Mouse (Mus musculus): ENCODE measurements at regions not wholly inside any gene's neighbourhood (a gene's known extent, or its start where the extent isn't known, plus 50 kb on each side); places are given as distances from the start of the nearest gene placed in this dataset.
A peak's percentile ranks its signal among the peaks of the same experiment; 100 is the strongest.

- Histone ChIP-seq H3K9me3 (replicated peaks; ENCODE audit: control insufficient read depth, low read length) (no peaks in the 10 kb centered on the region), H3K4me2 (ENCODE audit: low read depth, low read length) (no peak overlapping the region), H3K4me1 (ENCODE audit: control insufficient read depth, insufficient read depth) (no peaks in the 10 kb centered on the region), H3K36me3 (replicated peaks; ENCODE audit: control insufficient read depth, insufficient read depth, low read length) (no peaks in the 10 kb centered on the region), H3K27me3 (ENCODE audit: control insufficient read depth, insufficient read depth, low read length) (no peaks in the 10 kb centered on the region), H3K4me3 (ENCODE audit: low read depth, low read length) (no peak overlapping the region), H3K9ac (replicated peaks; ENCODE audit: low read depth, low read length) (no peak overlapping the region), H3K27ac (ENCODE audit: low read depth) (no peak overlapping the region)
- TF ChIP-seq CTCF (IDR thresholded peaks at IDR 0.05; ENCODE audit: low read depth) (no peak), EP300 (IDR thresholded peaks at IDR 0.05; ENCODE audit: low read depth) (no peak)
- no peak for ATAC-seq (ENCODE audit: insufficient read depth, low read depth)
- DNase-seq (ENCODE audit: low spot score): no peak
These were observed 72.6 kb upstream of the Btbd3 start for GRCm38 (mm10) chr2:138183722-138184121.

GRCm38 (mm10) chr2:138184866-138185265, 71.5 kb upstream of the Btbd3 start:
- no peak for ATAC-seq (ENCODE audit: insufficient read depth, low read depth)
- Histone ChIP-seq H3K9ac (replicated peaks; ENCODE audit: low read depth, low read length) (no peak overlapping the region), H3K27ac (ENCODE audit: low read depth) (no peak overlapping the region), H3K36me3 (replicated peaks; ENCODE audit: control insufficient read depth, insufficient read depth, low read length) (no peaks in the 10 kb centered on the region), H3K4me3 (ENCODE audit: low read depth, low read length) (no peak overlapping the region), H3K9me3 (replicated peaks; ENCODE audit: control insufficient read depth, low read length) (no peaks in the 10 kb centered on the region), H3K4me1 (ENCODE audit: control insufficient read depth, insufficient read depth) (no peaks in the 10 kb centered on the region), H3K27me3 (ENCODE audit: control insufficient read depth, insufficient read depth, low read length) (no peaks in the 10 kb centered on the region), H3K4me2 (ENCODE audit: low read depth, low read length) (no peak overlapping the region)
- WGBS: 43% methylated on average over 2 of the region's 2 CpGs
- DNase-seq (ENCODE audit: low spot score): no peak
- TF ChIP-seq CTCF (IDR thresholded peaks at IDR 0.05; ENCODE audit: low read depth) (no peak), EP300 (IDR thresholded peaks at IDR 0.05; ENCODE audit: low read depth) (no peak)

GRCm38 (mm10) chr2:138186700-138187099, 69.7 kb upstream of the Btbd3 start:
- no peak for ATAC-seq (ENCODE audit: insufficient read depth, low read depth)

GRCm38 (mm10) chr2:138193529-138193928, 62.8 kb upstream of the Btbd3 start:
- Histone ChIP-seq H3K4me1 (ENCODE audit: control insufficient read depth, insufficient read depth) (no peaks in the 10 kb centered on the region), H3K9ac (replicated peaks; ENCODE audit: low read depth, low read length) (no peak overlapping the region), H3K27ac (ENCODE audit: low read depth) (no peak overlapping the region), H3K36me3 (replicated peaks; ENCODE audit: control insufficient read depth, insufficient read depth, low read length) (no peaks in the 10 kb centered on the region), H3K9me3 (replicated peaks; ENCODE audit: control insufficient read depth, low read length) (no peaks in the 10 kb centered on the region), H3K4me2 (ENCODE audit: low read depth, low read length) (no peak overlapping the region), H3K27me3 (ENCODE audit: control insufficient read depth, insufficient read depth, low read length) (no peaks in the 10 kb centered on the region), H3K4me3 (ENCODE audit: low read depth, low read length) (no peak overlapping the region)
- 47% methylated on average over 4 of the region's 4 CpGs for WGBS
- no peak for DNase-seq (ENCODE audit: low spot score)
- TF ChIP-seq EP300 (IDR thresholded peaks at IDR 0.05; ENCODE audit: low read depth) (0 out of 2 replicates have a peak, but pooled peaks have one; percentile 23), CTCF (IDR thresholded peaks at IDR 0.05; ENCODE audit: low read depth) (no peak)
- ATAC-seq (ENCODE audit: insufficient read depth, low read depth): no peak

More at GRCm38 (mm10) chr2:138186700-138187099, 69.7 kb upstream of the Btbd3 start:
- H3K9me3 ChIP-seq (replicated peaks; ENCODE audit: control insufficient read depth, low read length): no peaks in the 10 kb centered on the region
- no peaks in the 10 kb centered on the region for H3K36me3 ChIP-seq (replicated peaks; ENCODE audit: control insufficient read depth, insufficient read depth, low read length)
- no peaks in the 10 kb centered on the region for H3K4me1 ChIP-seq (ENCODE audit: control insufficient read depth, insufficient read depth)
- WGBS: 76% methylated on average over 1 of the region's 1 CpGs
- TF ChIP-seq CTCF (IDR thresholded peaks at IDR 0.05; ENCODE audit: low read depth) (no peak), EP300 (IDR thresholded peaks at IDR 0.05; ENCODE audit: low read depth) (no peak)
- H3K9ac ChIP-seq (replicated peaks; ENCODE audit: low read depth, low read length): no peak overlapping the region
- no peak overlapping the region for H3K4me2 ChIP-seq (ENCODE audit: low read depth, low read length)
- H3K4me3 ChIP-seq (ENCODE audit: low read depth, low read length): no peak overlapping the region
- DNase-seq (ENCODE audit: low spot score): no peak
- H3K27ac ChIP-seq (ENCODE audit: low read depth): no peak overlapping the region
- H3K27me3 ChIP-seq (ENCODE audit: control insufficient read depth, insufficient read depth, low read length): no peaks in the 10 kb centered on the region

GRCm38 (mm10) chr2:138199016-138199415, 57.3 kb upstream of the Btbd3 start:
- Histone ChIP-seq H3K36me3 (replicated peaks; ENCODE audit: control insufficient read depth, insufficient read depth, low read length) (no peaks in the 10 kb centered on the region), H3K27ac (ENCODE audit: low read depth) (no peak overlapping the region), H3K4me1 (ENCODE audit: control insufficient read depth, insufficient read depth) (no peaks in the 10 kb centered on the region), H3K9ac (replicated peaks; ENCODE audit: low read depth, low read length) (no peak overlapping the region), H3K4me2 (ENCODE audit: low read depth, low read length) (no peak overlapping the region), H3K27me3 (ENCODE audit: control insufficient read depth, insufficient read depth, low read length) (no peaks in the 10 kb centered on the region), H3K4me3 (ENCODE audit: low read depth, low read length) (no peak overlapping the region), H3K9me3 (replicated peaks; ENCODE audit: control insufficient read depth, low read length) (no peaks in the 10 kb centered on the region)
- DNase-seq (ENCODE audit: low spot score) (no peak), ATAC-seq (ENCODE audit: insufficient read depth, low read depth) (no peak)
- 71% methylated on average over 4 of the region's 4 CpGs for WGBS
- TF ChIP-seq CTCF (IDR thresholded peaks at IDR 0.05; ENCODE audit: low read depth) (no peak), EP300 (IDR thresholded peaks at IDR 0.05; ENCODE audit: low read depth) (no peak)
